Mouse (Mus musculus): ENCODE data around the gene Ksr1. TPM values are rescaled to one million over a fixed set of nuclear protein-coding genes. Genes with fewer than 3 reads are reported as not detected.

The Ksr1 gene
- polyA plus RNA-seq, 1 experiment from 2014 or later: 4.3 TPM

GRCm38 (mm10) chr11:79133961-79134360 is 12.2 kb downstream of the Ksr1 start:
- ATAC-seq (ENCODE audit: low FRiP score, low read depth): no peak
- WGBS: 90% methylated on average over 9 of the region's 9 CpGs

GRCm38 (mm10) chr11:79133051-79133450 is 13.2 kb downstream of the Ksr1 start:
- ATAC-seq (ENCODE audit: low FRiP score, low read depth): no peak
- Histone ChIP-seq H3K27ac (replicated peaks) (no peak overlapping the region), H3K27me3 (no peaks in the 10 kb centered on the region), H3K36me3 (no peaks in the 10 kb centered on the region), H3K4me1 (peaks cover 11% of the 10 kb centered on the region; the same call in 1 of the 2 replicates), H3K4me2 (replicated peaks) (no peak overlapping the region), H3K9me3 (no peaks in the 10 kb centered on the region), H3K9ac (replicated peaks) (no peak overlapping the region), H3K4me3 (no peak overlapping the region)
- 95% methylated on average over 5 of the region's 5 CpGs for WGBS

More at GRCm38 (mm10) chr11:79133961-79134360, 12.2 kb downstream of the Ksr1 start:
- H3K27me3 ChIP-seq: no peaks in the 10 kb centered on the region
- no peaks in the 10 kb centered on the region for H3K36me3 ChIP-seq
- peaks cover 11% of the 10 kb centered on the region; the same call in 1 of the 2 replicates for H3K4me1 ChIP-seq
- H3K27ac ChIP-seq (replicated peaks): no peak overlapping the region
- H3K4me2 ChIP-seq (replicated peaks): no peak overlapping the region
- H3K9ac ChIP-seq (replicated peaks): no peak overlapping the region
- H3K9me3 ChIP-seq: no peaks in the 10 kb centered on the region
- no peak overlapping the region for H3K4me3 ChIP-seq

GRCm38 (mm10) chr11:79131949-79132411 is 14.2 kb downstream of the Ksr1 start:
- H3K36me3 ChIP-seq: no peaks in the 10 kb centered on the region
- WGBS: 77% methylated on average over 9 of the region's 9 CpGs
- ATAC-seq (ENCODE audit: low FRiP score, low read depth): no peak
- no peaks in the 10 kb centered on the region for H3K9me3 ChIP-seq
- no peak overlapping the region for H3K4me3 ChIP-seq
- H3K4me1 ChIP-seq: peaks cover 11% of the 10 kb centered on the region; the same call in 1 of the 2 replicates
- no peak overlapping the region for H3K9ac ChIP-seq (replicated peaks)
- H3K4me2 ChIP-seq (replicated peaks): no peak overlapping the region
- no peaks in the 10 kb centered on the region for H3K27me3 ChIP-seq
- H3K27ac ChIP-seq (replicated peaks): no peak overlapping the region

DNA sequence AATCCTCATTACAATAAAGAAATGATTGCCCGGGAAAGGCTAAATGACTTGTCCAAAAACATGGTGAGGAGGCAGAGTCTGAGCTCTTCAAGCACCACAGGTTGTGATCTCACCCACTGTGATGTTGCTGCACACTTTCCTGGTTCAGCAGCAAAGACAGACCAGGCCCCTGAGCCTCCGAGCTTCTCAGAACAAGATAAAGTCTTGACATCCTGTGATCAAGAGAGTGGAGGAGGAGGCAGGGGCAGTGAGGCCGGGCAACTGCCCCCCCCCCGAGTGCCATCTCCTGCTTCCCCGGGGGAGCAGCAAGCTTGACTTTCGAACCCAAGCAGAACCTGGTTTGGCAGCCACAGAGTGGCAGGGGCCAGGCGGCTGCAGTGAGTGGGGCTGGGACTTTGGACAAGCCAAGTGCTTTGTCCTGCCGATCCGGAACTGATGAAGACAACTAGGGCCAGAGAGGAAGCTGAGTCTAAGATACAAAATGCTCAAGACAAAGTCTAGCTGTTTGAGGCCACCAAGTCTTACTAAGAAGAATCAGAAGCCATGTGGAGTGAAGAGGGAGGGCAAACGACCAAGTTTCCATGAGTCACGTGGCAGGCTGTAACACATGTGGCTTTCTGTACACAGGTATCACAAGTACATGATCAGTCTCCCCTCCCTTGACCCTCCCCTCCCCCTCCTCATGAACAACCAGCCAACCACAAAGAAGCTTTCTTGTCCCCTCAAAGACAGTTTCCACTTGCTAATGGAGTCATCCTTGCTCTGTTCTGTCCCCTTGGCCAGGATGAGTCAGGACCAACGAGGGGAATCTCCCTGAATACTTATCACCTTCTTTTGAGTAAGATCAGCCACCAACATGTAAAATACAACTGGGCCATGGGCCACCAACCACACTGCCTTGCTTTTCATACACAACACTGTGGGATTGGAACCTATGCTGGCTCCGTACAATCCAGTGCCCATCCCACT is 16.5 kb downstream of the Ksr1 start:
- Histone ChIP-seq H3K4me1 (no peaks in the 10 kb centered on the region), H3K27ac (replicated peaks) (no peak overlapping the region), H3K9ac (replicated peaks) (no peak overlapping the region), H3K27me3 (no peaks in the 10 kb centered on the region), H3K4me3 (no peak overlapping the region), H3K4me2 (replicated peaks) (no peak overlapping the region), H3K36me3 (no peaks in the 10 kb centered on the region), H3K9me3 (no peaks in the 10 kb centered on the region)
- WGBS: 75% methylated on average over 13 of the region's 13 CpGs
- no peak for ATAC-seq (ENCODE audit: low FRiP score, low read depth)

- Histone ChIP-seq H3K27me3 (no peaks in the 10 kb centered on the region), H3K27ac (replicated peaks) (no peak overlapping the region), H3K4me3 (no peak overlapping the region), H3K4me1 (no peaks in the 10 kb centered on the region), H3K9ac (replicated peaks) (no peak overlapping the region), H3K4me2 (replicated peaks) (no peak overlapping the region), H3K36me3 (no peaks in the 10 kb centered on the region), H3K9me3 (no peaks in the 10 kb centered on the region)
- 88% methylated on average over 7 of the region's 7 CpGs for WGBS
- no peak for ATAC-seq (ENCODE audit: low FRiP score, low read depth)
These were observed 18.0 kb downstream of the Ksr1 start for GRCm38 (mm10) chr11:79128233-79128632.

GRCm38 (mm10) chr11:79126963-79127362 is 19.2 kb downstream of the Ksr1 start:
- Histone ChIP-seq H3K9me3 (no peaks in the 10 kb centered on the region), H3K27me3 (no peaks in the 10 kb centered on the region), H3K4me3 (no peak overlapping the region), H3K36me3 (no peaks in the 10 kb centered on the region), H3K27ac (replicated peaks) (no peak overlapping the region), H3K9ac (replicated peaks) (no peak overlapping the region), H3K4me2 (replicated peaks) (no peak overlapping the region), H3K4me1 (no peaks in the 10 kb centered on the region)
- WGBS: 96% methylated on average over 3 of the region's 3 CpGs
- no peak for ATAC-seq (ENCODE audit: low FRiP score, low read depth)

DNA sequence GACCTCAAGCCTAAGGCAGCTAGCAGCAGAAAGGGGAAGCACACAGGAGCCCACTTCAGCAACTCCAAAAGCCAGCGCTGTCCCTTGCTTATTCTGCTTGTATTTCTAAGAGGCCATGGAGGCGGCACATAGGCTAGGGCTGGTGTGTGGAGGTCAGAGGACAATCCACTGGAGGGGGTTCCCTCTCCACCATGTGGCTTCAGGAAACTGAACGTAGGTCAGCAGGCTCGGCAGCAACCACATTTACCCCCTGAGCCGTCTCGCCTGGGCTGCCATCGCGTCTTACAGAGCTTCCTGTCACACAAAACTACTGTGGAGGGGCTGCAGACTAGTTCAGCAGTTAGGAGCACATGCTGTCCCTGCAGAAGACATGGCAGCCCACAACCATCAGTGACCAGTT is 20.4 kb downstream of the Ksr1 start:
- H3K9me3 ChIP-seq: no peaks in the 10 kb centered on the region
- 83% methylated on average over 8 of the region's 8 CpGs for WGBS
- no peak overlapping the region for H3K4me3 ChIP-seq
- no peak overlapping the region for H3K4me2 ChIP-seq (replicated peaks)
- no peak overlapping the region for H3K9ac ChIP-seq (replicated peaks)
- no peak for ATAC-seq (ENCODE audit: low FRiP score, low read depth)
- H3K27ac ChIP-seq (replicated peaks): no peak overlapping the region
- H3K27me3 ChIP-seq: no peaks in the 10 kb centered on the region
- no peaks in the 10 kb centered on the region for H3K4me1 ChIP-seq
- no peaks in the 10 kb centered on the region for H3K36me3 ChIP-seq

DNA sequence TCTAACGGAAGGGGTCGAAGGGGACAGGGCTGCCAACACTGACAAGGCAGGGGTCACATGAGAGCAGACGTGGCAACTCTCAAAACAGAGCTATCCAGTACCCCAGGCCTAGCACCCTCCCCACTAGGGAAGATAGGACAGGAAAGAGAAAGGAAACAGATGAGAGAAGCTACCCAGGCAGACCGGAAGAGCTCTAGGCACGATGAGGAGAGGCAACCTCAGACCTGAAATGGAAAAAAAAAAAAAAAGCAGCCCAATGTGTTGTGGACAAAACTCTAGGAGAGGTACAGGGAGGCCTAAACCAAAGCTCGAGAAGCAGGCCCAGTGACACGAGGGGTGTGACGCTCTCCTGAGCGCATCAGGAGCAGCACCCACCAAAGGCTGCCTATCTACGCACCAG is 23.7 kb downstream of the Ksr1 start:
- no peak overlapping the region for H3K9ac ChIP-seq (replicated peaks)
- H3K4me2 ChIP-seq (replicated peaks): no peak overlapping the region
- H3K27me3 ChIP-seq: no peaks in the 10 kb centered on the region
- H3K4me1 ChIP-seq: peaks cover 7% of the 10 kb centered on the region; the same call in 1 of the 2 replicates
- H3K36me3 ChIP-seq: no peaks in the 10 kb centered on the region
- no peak for ATAC-seq (ENCODE audit: low FRiP score, low read depth)
- no peak overlapping the region for H3K4me3 ChIP-seq
- no peak overlapping the region for H3K27ac ChIP-seq (replicated peaks)
- H3K9me3 ChIP-seq: no peaks in the 10 kb centered on the region
- 87% methylated on average over 10 of the region's 10 CpGs for WGBS

- Histone ChIP-seq H3K27me3 (no peaks in the 10 kb centered on the region), H3K9ac (replicated peaks) (no peak overlapping the region), H3K9me3 (no peaks in the 10 kb centered on the region), H3K4me1 (peaks cover 26% of the 10 kb centered on the region), H3K36me3 (no peaks in the 10 kb centered on the region), H3K4me3 (no peak overlapping the region), H3K27ac (replicated peaks) (no peak overlapping the region), H3K4me2 (replicated peaks) (no peak overlapping the region)
- no peak for ATAC-seq (ENCODE audit: low FRiP score, low read depth)
- 96% methylated on average over 3 of the region's 3 CpGs for WGBS
These were observed 26.1 kb downstream of the Ksr1 start for GRCm38 (mm10) chr11:79120087-79120486.

GRCm38 (mm10) chr11:79118918-79119377 is 27.3 kb downstream of the Ksr1 start:
- Histone ChIP-seq H3K4me2 (replicated peaks) (no peak overlapping the region), H3K9ac (replicated peaks) (no peak overlapping the region), H3K4me1 (peaks cover 26% of the 10 kb centered on the region), H3K27ac (replicated peaks) (no peak overlapping the region), H3K9me3 (no peaks in the 10 kb centered on the region), H3K27me3 (no peaks in the 10 kb centered on the region), H3K4me3 (no peak overlapping the region), H3K36me3 (no peaks in the 10 kb centered on the region)
- WGBS: 67% methylated on average over 5 of the region's 5 CpGs
- no peak for ATAC-seq (ENCODE audit: low FRiP score, low read depth)

DNA sequence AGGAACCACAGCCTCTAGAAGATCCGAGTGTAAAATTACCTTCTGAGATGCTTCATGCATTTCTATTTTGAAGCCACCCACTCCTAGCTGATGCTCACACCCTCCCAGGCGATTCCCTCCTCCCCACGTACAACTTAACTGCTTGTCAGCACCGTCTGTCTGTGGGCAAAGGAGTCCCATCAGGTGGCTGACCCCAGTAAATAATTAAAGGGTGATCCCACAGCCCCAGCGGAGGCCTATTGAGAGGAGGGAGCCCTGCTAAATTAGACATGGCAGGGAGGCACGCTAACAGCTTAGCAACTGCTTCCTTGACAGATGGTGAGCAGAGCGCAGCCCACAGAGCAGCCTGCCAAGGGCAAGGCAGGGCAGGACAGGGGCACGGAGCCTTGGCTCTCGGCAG is 29.5 kb downstream of the Ksr1 start:
- no peak overlapping the region; the same call in 1 of the 2 replicates for H3K9ac ChIP-seq (replicated peaks)
- WGBS: 21% methylated on average over 9 of the region's 9 CpGs
- no peak overlapping the region for H3K4me3 ChIP-seq
- H3K27ac ChIP-seq (replicated peaks): peak overlapping the region; percentile 44
- H3K9me3 ChIP-seq: no peaks in the 10 kb centered on the region
- no peaks in the 10 kb centered on the region for H3K27me3 ChIP-seq
- H3K4me1 ChIP-seq: peaks cover 32% of the 10 kb centered on the region
- H3K36me3 ChIP-seq: no peaks in the 10 kb centered on the region
- peak; percentile 76; the same call in 1 of the 2 replicates for ATAC-seq (ENCODE audit: low FRiP score, low read depth)
- no peak overlapping the region for H3K4me2 ChIP-seq (replicated peaks)

DNA sequence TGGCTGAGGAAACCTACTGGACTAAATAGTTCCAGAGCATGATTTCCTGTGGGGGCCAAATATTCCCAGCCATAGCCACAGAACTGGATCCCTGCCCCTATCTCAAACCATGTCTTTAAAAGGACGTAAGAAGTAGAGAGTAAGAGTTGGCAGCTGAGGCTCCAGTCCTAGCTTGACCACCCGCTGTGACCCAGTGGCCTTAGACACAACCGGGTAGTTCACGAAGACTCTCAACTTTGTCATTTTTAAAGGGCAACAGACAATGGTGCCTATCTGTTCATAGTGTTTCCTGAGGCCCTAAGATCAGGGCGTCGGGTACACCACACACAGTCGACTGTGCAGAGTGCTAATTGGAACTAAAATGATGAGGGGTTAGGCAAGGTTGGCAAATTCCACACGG is 30.5 kb downstream of the Ksr1 start:
- Histone ChIP-seq H3K36me3 (no peaks in the 10 kb centered on the region), H3K9me3 (no peaks in the 10 kb centered on the region), H3K9ac (replicated peaks) (no peak overlapping the region), H3K4me1 (peaks cover 32% of the 10 kb centered on the region), H3K27me3 (no peaks in the 10 kb centered on the region), H3K4me3 (no peak overlapping the region), H3K27ac (replicated peaks) (no peak overlapping the region), H3K4me2 (replicated peaks) (no peak overlapping the region)
- no peak for ATAC-seq (ENCODE audit: low FRiP score, low read depth)
- WGBS: 80% methylated on average over 8 of the region's 8 CpGs

Data from midbrain, embryonic 12.5 days (tissue).